Mouse (Mus musculus): ENCODE data around the gene Ephx1. TPM values are rescaled to one million over a fixed set of nuclear protein-coding genes. Genes with fewer than 3 reads are reported as not detected.
"Not testable (repeated sequence)": the region's sequence is repeated elsewhere in the genome, so short reads cannot be mapped to it uniquely, and the experiment has no call there.

Gene Ephx1
- polyA plus RNA-seq, 1 experiment from 2014 or later: 0.95 TPM

DNA sequence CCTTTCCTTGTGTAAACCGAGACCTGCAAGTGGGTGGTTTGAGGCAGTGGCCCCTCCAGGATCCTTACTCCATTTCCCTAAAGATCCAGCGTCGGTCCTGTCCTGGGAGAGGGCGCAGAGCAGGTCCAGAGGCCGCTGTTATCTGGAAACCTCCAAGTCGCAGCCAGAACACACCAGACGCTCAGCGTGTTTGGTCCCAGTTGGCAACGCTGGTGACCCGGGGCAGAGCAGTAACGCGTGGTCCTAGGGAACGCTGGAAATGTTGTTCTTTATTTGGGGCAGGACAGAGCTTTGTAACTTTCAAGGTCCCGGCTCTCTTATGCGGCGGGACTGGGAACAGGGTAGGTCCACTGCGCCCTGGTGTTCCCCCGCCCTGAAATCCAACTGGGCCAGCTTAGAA lies 79.0 kb downstream of the Ephx1 start:
- H3K9me3 ChIP-seq: no peaks in the 10 kb centered on the region
- H3K27ac ChIP-seq: no peak overlapping the region
- 0 out of 2 replicates have a peak, but pooled peaks have one; percentile 9 for ATAC-seq (ENCODE audit: low FRiP score)
- H3K4me3 ChIP-seq (replicated peaks): peak overlapping the region; percentile 76
- 4% methylated on average over 18 of the region's 18 CpGs for WGBS
- peak overlapping the region; percentile 93 for H3K4me2 ChIP-seq
- no peaks in the 10 kb centered on the region for H3K36me3 ChIP-seq (replicated peaks)
- peaks cover 74% of the 10 kb centered on the region for H3K27me3 ChIP-seq
- peak overlapping the region; percentile 56 for H3K9ac ChIP-seq
- peaks cover 23% of the 10 kb centered on the region for H3K4me1 ChIP-seq

DNA sequence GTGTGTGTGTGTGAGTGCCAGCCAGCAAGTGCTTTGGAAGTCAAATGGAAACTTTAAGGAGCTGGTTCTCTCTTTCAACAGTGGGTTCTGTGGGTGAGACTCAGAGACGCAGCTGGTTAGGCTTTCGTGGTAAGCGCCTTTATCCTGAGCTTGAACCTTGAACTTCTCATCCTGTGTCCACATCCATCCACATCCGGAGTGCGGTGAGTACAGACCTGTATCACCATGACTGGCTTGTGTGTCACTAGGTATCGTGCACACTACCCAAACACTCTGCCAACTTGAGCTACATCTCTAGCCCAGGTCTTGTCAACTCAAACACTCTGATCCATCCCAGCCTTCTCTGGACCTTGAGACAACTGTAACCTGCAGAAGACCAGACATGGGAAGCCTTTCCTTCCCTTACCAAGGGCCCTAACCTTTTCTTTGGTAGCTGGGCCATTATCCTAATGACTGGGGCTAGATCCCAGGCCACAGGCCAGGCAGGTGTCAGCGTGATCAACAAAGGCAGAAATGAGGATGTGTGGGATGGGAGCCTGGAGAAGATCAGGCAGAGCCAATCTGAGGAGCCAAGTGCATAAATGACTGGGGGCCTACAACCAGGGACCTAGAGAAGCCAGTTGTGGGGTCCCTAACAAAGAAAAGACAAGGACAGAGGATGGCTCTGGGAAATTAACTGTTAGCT lies 79.8 kb downstream of the Ephx1 start:
- Histone ChIP-seq H3K36me3 (replicated peaks) (no peaks in the 10 kb centered on the region), H3K27ac (no peak overlapping the region), H3K9ac (no peak overlapping the region), H3K4me3 (replicated peaks) (no peak overlapping the region), H3K27me3 (peaks cover 82% of the 10 kb centered on the region), H3K4me2 (no peak overlapping the region; the same call in 1 of the 2 replicates), H3K9me3 (no peaks in the 10 kb centered on the region), H3K4me1 (peaks cover 22% of the 10 kb centered on the region)
- ATAC-seq (ENCODE audit: low FRiP score): no peak
- 87% methylated on average over 7 of the region's 7 CpGs for WGBS

DNA sequence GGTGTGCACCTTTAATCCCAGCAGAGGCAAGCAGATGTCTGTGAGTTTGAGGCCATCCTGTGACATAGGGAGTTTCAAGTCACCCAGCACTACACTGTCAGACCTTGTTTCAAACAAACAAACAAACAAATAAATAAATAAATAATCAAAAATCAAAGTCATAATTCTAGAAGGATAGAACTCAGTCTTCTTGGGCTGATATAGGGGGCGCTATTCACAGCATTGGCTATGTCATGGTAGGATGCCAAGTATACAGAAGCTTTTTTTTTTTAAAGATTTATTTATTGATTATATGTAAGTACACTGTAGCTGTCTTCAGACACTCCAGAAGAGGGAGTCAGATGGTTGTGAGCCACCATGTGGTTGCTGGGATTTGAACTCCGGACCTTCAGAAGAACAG lies 81.9 kb downstream of the Ephx1 start:
- H3K36me3 ChIP-seq (replicated peaks); H3K4me2 ChIP-seq; ATAC-seq (ENCODE audit: low FRiP score); H3K27ac ChIP-seq; H3K9ac ChIP-seq; H3K9me3 ChIP-seq; H3K4me3 ChIP-seq (replicated peaks): not testable (repeated sequence)
- peaks cover 16% of the 10 kb centered on the region for H3K4me1 ChIP-seq
- WGBS: 78% methylated on average over 2 of the region's 2 CpGs
- H3K27me3 ChIP-seq: peaks cover 84% of the 10 kb centered on the region

DNA sequence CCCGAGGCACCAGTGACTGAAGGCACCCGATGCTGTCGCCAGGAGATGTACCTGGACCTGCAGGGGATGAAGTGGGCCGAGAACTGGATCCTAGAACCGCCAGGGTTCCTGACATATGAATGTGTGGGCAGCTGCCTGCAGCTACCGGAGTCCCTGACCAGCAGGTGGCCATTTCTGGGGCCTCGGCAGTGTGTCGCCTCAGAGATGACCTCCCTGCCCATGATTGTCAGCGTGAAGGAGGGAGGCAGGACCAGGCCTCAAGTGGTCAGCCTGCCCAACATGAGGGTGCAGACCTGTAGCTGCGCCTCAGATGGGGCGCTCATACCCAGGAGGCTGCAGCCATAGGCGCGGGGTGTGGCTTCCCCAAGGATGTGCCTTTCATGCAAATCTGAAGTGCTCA lies 83.1 kb downstream of the Ephx1 start:
- H3K27ac ChIP-seq; H3K9me3 ChIP-seq; H3K4me2 ChIP-seq; H3K4me3 ChIP-seq (replicated peaks); H3K36me3 ChIP-seq (replicated peaks); ATAC-seq (ENCODE audit: low FRiP score); H3K9ac ChIP-seq: not testable (repeated sequence)
- 10% methylated on average over 13 of the region's 13 CpGs for WGBS
- H3K27me3 ChIP-seq: peaks cover 82% of the 10 kb centered on the region
- H3K4me1 ChIP-seq: peaks cover 19% of the 10 kb centered on the region

DNA sequence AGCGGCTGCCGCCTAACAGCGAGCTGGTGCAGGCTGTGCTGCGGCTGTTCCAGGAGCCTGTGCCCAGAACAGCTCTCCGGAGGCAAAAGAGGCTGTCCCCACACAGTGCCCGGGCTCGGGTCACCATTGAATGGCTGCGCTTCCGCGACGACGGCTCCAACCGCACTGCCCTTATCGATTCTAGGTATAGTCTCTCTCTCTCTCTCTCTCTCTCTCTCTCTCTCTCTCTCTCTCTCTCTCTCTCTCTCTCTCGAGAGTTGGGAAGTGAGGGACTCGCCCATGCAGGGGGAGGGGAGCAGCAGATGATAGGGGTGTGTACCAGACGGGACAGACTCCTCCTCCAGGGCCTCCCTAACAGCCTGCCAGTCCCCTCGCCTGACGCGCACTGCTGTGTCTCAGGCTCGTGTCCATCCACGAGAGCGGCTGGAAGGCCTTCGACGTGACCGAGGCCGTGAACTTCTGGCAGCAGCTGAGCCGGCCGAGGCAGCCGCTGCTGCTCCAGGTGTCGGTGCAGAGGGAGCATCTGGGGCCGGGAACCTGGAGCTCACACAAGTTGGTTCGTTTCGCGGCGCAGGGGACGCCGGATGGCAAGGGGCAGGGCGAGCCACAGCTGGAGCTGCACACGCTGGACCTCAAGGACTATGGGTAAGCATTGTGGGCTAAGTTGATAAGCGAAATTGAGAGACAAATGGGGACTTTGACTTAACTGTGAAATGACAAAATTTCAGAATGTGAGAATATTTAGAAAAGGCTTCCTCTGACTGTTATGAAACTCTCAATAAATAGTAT lies 83.9 kb downstream of the Ephx1 start:
- peak; percentile 61; the same call in 1 of the 2 replicates for ATAC-seq (ENCODE audit: low FRiP score)
- not testable (repeated sequence) for H3K9ac ChIP-seq; H3K27ac ChIP-seq; H3K36me3 ChIP-seq (replicated peaks); H3K9me3 ChIP-seq
- peak overlapping the region; percentile 24 for H3K4me3 ChIP-seq (replicated peaks)
- H3K4me2 ChIP-seq: peak overlapping the region; percentile 47
- WGBS: 2% methylated on average over 40 of the region's 41 CpGs
- H3K4me1 ChIP-seq: peaks cover 12% of the 10 kb centered on the region
- H3K27me3 ChIP-seq: peaks cover 74% of the 10 kb centered on the region

- Histone ChIP-seq H3K4me3 (replicated peaks) (no peak within 1 kb of the TSS), H3K9ac (no peak within 1 kb of the TSS), H3K4me2 (no peak within 1 kb of the TSS), H3K36me3 (replicated peaks) (no peaks in the 10 kb centered on the region), H3K27me3 (peaks cover 54% of the 10 kb centered on the region), H3K9me3 (no peaks in the 10 kb centered on the region), H3K4me1 (peaks cover 9% of the 10 kb centered on the region), H3K27ac (no peak within 1 kb of the TSS)
- ATAC-seq (ENCODE audit: low FRiP score): no peak
- 14% methylated on average over 21 of the region's 21 CpGs for WGBS
Measured at GRCm38 (mm10) chr1:180934467-180935419, 86.0 kb downstream of the Ephx1 start, which contains the start of gene Lefty1. Lefty1 (plus strand) TSS chr1:180935022.

- no peak for ATAC-seq (ENCODE audit: low FRiP score)
- H3K4me2 ChIP-seq: no peak overlapping the region
- H3K9me3 ChIP-seq: no peaks in the 10 kb centered on the region
- 16% methylated on average over 6 of the region's 6 CpGs for WGBS
- H3K27me3 ChIP-seq: peaks cover 54% of the 10 kb centered on the region
- H3K27ac ChIP-seq: no peak overlapping the region
- H3K9ac ChIP-seq: no peak overlapping the region
- H3K36me3 ChIP-seq (replicated peaks): no peaks in the 10 kb centered on the region
- H3K4me1 ChIP-seq: peaks cover 9% of the 10 kb centered on the region
- H3K4me3 ChIP-seq (replicated peaks): no peak overlapping the region
Measured at GRCm38 (mm10) chr1:180933659-180934058, 87.0 kb downstream of the Ephx1 start.

GRCm38 (mm10) chr1:180931106-180931505 lies 89.6 kb downstream of the Ephx1 start:
- H3K27ac ChIP-seq: no peak overlapping the region
- no peak for ATAC-seq (ENCODE audit: low FRiP score)
- no peaks in the 10 kb centered on the region for H3K9me3 ChIP-seq
- H3K27me3 ChIP-seq: peaks cover 35% of the 10 kb centered on the region
- H3K4me3 ChIP-seq (replicated peaks): no peak overlapping the region
- no peak overlapping the region for H3K9ac ChIP-seq
- peaks cover 9% of the 10 kb centered on the region for H3K4me1 ChIP-seq
- 79% methylated on average over 3 of the region's 3 CpGs for WGBS
- no peaks in the 10 kb centered on the region for H3K36me3 ChIP-seq (replicated peaks)
- H3K4me2 ChIP-seq: no peak overlapping the region

DNA sequence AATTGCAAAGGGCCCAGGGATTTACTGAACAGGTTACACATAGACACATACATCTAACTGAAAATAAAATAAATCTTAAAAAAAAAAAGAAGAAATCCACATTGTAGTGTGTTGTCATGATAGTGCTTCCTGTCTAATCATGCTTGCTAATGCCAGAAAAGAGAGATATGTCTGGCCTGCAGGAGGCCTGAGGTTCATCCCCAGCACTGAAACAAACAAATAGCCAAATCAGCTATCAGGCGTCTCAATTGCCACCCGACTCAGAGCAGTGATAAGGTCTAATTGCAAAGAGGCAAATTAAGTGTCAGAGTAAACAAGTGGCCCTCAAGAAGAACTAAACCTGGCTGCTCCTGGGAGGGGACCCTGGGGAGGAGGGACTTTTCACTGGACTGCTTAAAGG lies 91.1 kb downstream of the Ephx1 start:
- peaks cover 9% of the 10 kb centered on the region for H3K4me1 ChIP-seq
- H3K4me2 ChIP-seq: no peak overlapping the region
- H3K27ac ChIP-seq: no peak overlapping the region
- 81% methylated on average over 2 of the region's 2 CpGs for WGBS
- peaks cover 22% of the 10 kb centered on the region for H3K27me3 ChIP-seq
- H3K4me3 ChIP-seq (replicated peaks): no peak overlapping the region
- no peak overlapping the region for H3K9ac ChIP-seq
- H3K36me3 ChIP-seq (replicated peaks): no peaks in the 10 kb centered on the region
- no peaks in the 10 kb centered on the region for H3K9me3 ChIP-seq
- no peak for ATAC-seq (ENCODE audit: low FRiP score)

GRCm38 (mm10) chr1:180926286-180926685 lies 94.4 kb downstream of the Ephx1 start:
- 0 out of 2 replicates have a peak, but pooled peaks cover 4% of the 10 kb centered on the region for H3K27me3 ChIP-seq
- H3K27ac ChIP-seq: no peak overlapping the region
- H3K36me3 ChIP-seq (replicated peaks): no peaks in the 10 kb centered on the region
- no peaks in the 10 kb centered on the region for H3K9me3 ChIP-seq
- 80% methylated on average over 4 of the region's 4 CpGs for WGBS
- no peak overlapping the region for H3K4me2 ChIP-seq
- H3K4me1 ChIP-seq: no peaks in the 10 kb centered on the region
- no peak overlapping the region for H3K9ac ChIP-seq
- ATAC-seq (ENCODE audit: low FRiP score): no peak
- no peak overlapping the region for H3K4me3 ChIP-seq (replicated peaks)
